Mouse (Mus musculus) forebrain, postnatal 0 days (tissue): ENCODE measurements around the gene Tas2r122. TPM values are rescaled to one million over a fixed set of nuclear protein-coding genes. Genes with fewer than 3 reads are reported as not detected.
"Not testable (repeated sequence)": the region's sequence is repeated elsewhere in the genome, so short reads cannot be mapped to it uniquely, and the experiment has no call there.

Source experiments
- ATAC-seq: fragments of 200-750 bp; cut with Nextera tagmentation; 2 replicates; pipeline ENCODE4 v1.8.0; 2017; ENCODE audit warnings: mild to moderate bottlenecking, moderate library complexity
- DNase-seq: peaks from one replicate; pipeline ENCODE4 v3.0.0-alpha.2; 2015
- H3K27ac ChIP-seq: fragments of 300-500 bp; sonication (generic); 2 replicates; pipeline ENCODE4 v1.5.1; 2014; ENCODE audit warnings: low read depth, mild to moderate bottlenecking, antibody characterized with exemption, low read length, moderate library complexity, mixed read lengths
- H3K27me3 ChIP-seq: fragments of 300-500 bp; sonication (generic); 2 replicates; pipeline ENCODE4 v1.6.1; 2014; ENCODE audit warnings: mild to moderate bottlenecking, low read length, mixed read lengths; ENCODE audit not compliant: insufficient read depth
- H3K36me3 ChIP-seq: fragments of 300-500 bp; sonication (generic); 2 replicates; pipeline ENCODE4 v1.6.1; 2014; ENCODE audit warnings: mild to moderate bottlenecking, moderate library complexity; ENCODE audit not compliant: insufficient read depth
- H3K4me1 ChIP-seq: fragments of 300-500 bp; sonication (generic); 2 replicates; pipeline ENCODE4 v1.6.1; 2014; ENCODE audit warnings: antibody characterized with exemption; ENCODE audit not compliant: insufficient read depth
- H3K4me2 ChIP-seq: fragments of 300-500 bp; sonication (generic); 2 replicates; pipeline ENCODE4 v1.6.1; 2014; ENCODE audit warnings: low read depth, mild to moderate bottlenecking, moderate library complexity
- H3K4me3 ChIP-seq: fragments of 300-500 bp; sonication (generic); 2 replicates; pipeline ENCODE4 v1.5.1; 2014; ENCODE audit warnings: low read depth, low read length, mixed read lengths
- H3K9ac ChIP-seq: fragments of 300-500 bp; sonication (generic); 2 replicates; pipeline ENCODE4 v1.6.1; 2014; ENCODE audit warnings: mild to moderate bottlenecking
- H3K9me3 ChIP-seq: fragments of 300-500 bp; sonication (generic); 2 replicates; pipeline ENCODE4 v1.6.1; 2016; ENCODE audit warnings: low read length
- CTCF ChIP-seq: sonication (generic); IDR thresholded peaks from 2 replicates; pipeline ENCODE4 v1.5.1; 2016; ENCODE audit warnings: antibody characterized with exemption, control low read depth, low read depth
- WGBS: fragments of 180-500 bp; shearing (Covaris S2); extraction: QIAGEN DNeasy Blood & Tissue Kit; methylation state at CpG from one replicate; pipeline ENCODE4 v1.1.7; 2014; 5-methylcytosine and 5-hydroxymethylcytosine counted together
- polyA plus RNA-seq: library from polyadenylated mRNA; unstranded; fragments of >200 nt; fragmentation: Nextera tagmentation; extraction: Ambion mirVana; gene quantifications from 2 replicates; pipeline ENCODE4 v1.2.1, GENCODE M21; 2015
- total RNA-seq: library from RNA; depleted of rRNA; stranded (reverse); fragments of >200 nt; gene quantifications from 2 replicates; pipeline ENCODE4 v1.2.3, GENCODE M21; 2014; rRNA removed

Gene Tas2r122
- not detected in 2 replicates for total RNA-seq
- polyA plus RNA-seq: not detected in 2 replicates

- H3K4me1 ChIP-seq: no peaks in the 10 kb centered on the region
- ATAC-seq (no peak), DNase-seq (no peak)
- no peak for TF ChIP-seq CTCF
- H3K9me3 ChIP-seq: no peaks in the 10 kb centered on the region
- no peaks in the 10 kb centered on the region for H3K27me3 ChIP-seq
- 84% methylated on average over 3 of the region's 3 CpGs for WGBS
- H3K36me3 ChIP-seq: no peaks in the 10 kb centered on the region
- H3K4me2 ChIP-seq: no peak within 1 kb of the TSS
- no peak within 1 kb of the TSS for H3K9ac ChIP-seq
- no peak within 1 kb of the TSS for H3K27ac ChIP-seq
- no peak within 1 kb of the TSS for H3K4me3 ChIP-seq
These were observed at the start of gene Tas2r122 for GRCm38 (mm10) chr6:132711828-132712227. Gene Tas2r122 (minus strand): TSS chr6:132711928.

DNA sequence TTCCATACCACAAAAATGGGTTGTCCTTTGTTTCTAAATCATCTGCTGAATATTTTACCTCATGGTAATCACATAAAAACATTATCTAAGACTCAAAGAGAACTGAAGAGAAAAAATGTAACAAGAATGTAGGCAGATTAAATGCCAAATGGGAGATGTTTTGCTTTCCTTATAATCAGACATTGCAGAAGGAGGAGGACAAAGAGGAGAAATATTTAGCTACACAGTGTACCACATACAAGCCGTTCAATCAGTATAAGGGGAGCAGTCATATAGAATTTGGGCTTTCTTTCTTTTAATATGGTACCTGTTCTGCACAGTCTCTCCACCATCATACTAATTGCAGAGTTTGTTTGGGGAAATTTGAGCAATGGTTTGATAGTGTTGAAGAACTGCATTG is 42.7 kb upstream of the Tas2r122 start, which contains the start of gene Tas2r124:
Gene Tas2r124, plus strand, starts transcription at position 301 of the 400 bp plus-strand sequence.
- Histone ChIP-seq H3K4me3 (no peak within 1 kb of the TSS), H3K4me2 (no peak within 1 kb of the TSS), H3K9ac (no peak within 1 kb of the TSS), H3K27ac (no peak within 1 kb of the TSS), H3K27me3 (no peaks in the 10 kb centered on the region), H3K36me3 (no peaks in the 10 kb centered on the region), H3K9me3 (no peaks in the 10 kb centered on the region), H3K4me1 (no peaks in the 10 kb centered on the region)
- WGBS: 82% methylated on average over 1 of the region's 1 CpGs
- ATAC-seq: no peak
- TF ChIP-seq CTCF: no peak
- DNase-seq: no peak

DNA sequence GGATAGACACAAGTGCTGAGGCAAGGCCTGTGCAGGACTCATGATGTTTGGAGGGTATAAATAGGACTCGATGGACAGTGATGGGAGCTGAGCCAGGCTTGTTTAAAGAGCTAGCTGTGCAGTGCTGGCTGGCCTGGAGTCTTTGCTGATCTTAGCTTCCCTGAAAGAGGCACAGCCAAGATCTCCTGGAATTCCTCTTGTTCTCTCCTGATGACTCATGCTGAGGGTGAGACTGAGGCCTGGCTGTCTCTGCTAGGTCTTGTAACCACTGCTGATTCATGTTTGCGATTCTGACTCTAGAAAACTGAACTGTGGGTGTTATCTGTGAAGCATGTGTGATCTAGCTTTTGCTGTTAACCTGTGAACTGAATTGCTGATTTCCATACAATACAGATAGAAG is 38.5 kb upstream of the Tas2r122 start:
- TF ChIP-seq CTCF: no peak
- 83% methylated on average over 2 of the region's 2 CpGs for WGBS
- ATAC-seq (no peak), DNase-seq (no peak)
- Histone ChIP-seq H3K4me3 (no peak overlapping the region), H3K36me3 (no peaks in the 10 kb centered on the region), H3K4me1 (no peaks in the 10 kb centered on the region), H3K9me3 (no peaks in the 10 kb centered on the region), H3K27me3 (no peaks in the 10 kb centered on the region), H3K4me2 (no peak overlapping the region), H3K27ac (no peak overlapping the region), H3K9ac (no peak overlapping the region)

DNA sequence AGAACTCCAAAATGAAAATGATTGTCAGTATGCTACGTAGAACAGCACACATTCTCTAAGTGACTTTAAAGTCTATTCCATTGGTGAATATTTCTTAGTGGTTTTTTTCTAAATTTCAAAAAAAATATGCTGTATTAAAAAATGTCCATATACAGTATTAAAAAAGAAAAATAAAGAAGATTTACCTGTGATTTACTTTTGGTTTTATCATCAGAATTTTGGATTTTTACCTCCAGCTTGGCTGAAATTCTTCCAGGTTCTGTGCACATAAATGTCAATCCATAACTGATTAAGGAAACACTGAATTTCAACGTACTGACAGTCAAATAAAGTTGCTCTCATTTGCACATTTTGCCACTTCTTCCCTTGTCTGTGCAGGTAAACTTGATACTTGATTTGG is 26.2 kb upstream of the Tas2r122 start, which contains the start of gene Tas2r115:
Gene Tas2r115, minus strand, starts transcription at position 101 of the 400 bp plus-strand sequence.
- 68% methylated on average over 2 of the region's 2 CpGs for WGBS
- H3K4me2 ChIP-seq: no peak within 1 kb of the TSS
- H3K9me3 ChIP-seq: no peaks in the 10 kb centered on the region
- H3K9ac ChIP-seq: no peak within 1 kb of the TSS
- DNase-seq: no peak
- H3K4me1 ChIP-seq: no peaks in the 10 kb centered on the region
- no peak for TF ChIP-seq CTCF
- no peak within 1 kb of the TSS for H3K27ac ChIP-seq
- H3K27me3 ChIP-seq: no peaks in the 10 kb centered on the region
- no peak for ATAC-seq
- no peak within 1 kb of the TSS for H3K4me3 ChIP-seq
- no peaks in the 10 kb centered on the region for H3K36me3 ChIP-seq

GRCm38 (mm10) chr6:132700907-132701306 is 10.8 kb downstream of the Tas2r122 start, which contains the start of gene Tas2r121:
Gene Tas2r121 (minus strand): TSS chr6:132701007.
- TF ChIP-seq CTCF: no peak
- no peak within 1 kb of the TSS for H3K4me3 ChIP-seq
- H3K4me1 ChIP-seq: no peaks in the 10 kb centered on the region
- no peak for DNase-seq
- H3K27me3 ChIP-seq: no peaks in the 10 kb centered on the region
- H3K36me3 ChIP-seq: no peaks in the 10 kb centered on the region
- no peak within 1 kb of the TSS for H3K9ac ChIP-seq
- 86% methylated on average over 1 of the region's 1 CpGs for WGBS
- no peak within 1 kb of the TSS for H3K27ac ChIP-seq
- ATAC-seq: no peak
- no peak within 1 kb of the TSS for H3K4me2 ChIP-seq
- peaks cover 4% of the 10 kb centered on the region; the same call in 1 of the 2 replicates for H3K9me3 ChIP-seq

DNA sequence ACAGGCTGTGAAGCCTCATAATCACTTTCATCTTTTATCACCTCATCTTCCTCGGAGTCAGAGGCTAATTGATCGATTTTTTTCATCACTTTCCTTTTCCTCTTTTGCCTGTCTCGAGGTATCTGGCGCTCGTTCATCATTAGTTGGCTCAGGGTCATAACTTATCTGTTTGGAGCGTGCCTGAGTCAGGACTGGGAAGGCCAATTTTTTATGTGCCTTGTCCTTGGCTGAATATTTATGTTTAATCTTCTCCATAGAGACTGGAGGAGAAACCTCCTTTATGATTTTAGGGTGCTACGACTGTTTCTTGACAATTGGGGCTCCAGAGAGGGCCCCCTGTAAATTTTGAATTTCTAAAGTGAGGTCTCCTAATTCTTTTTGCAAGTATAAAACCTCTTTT is 20.1 kb downstream of the Tas2r122 start:
- 82% methylated on average over 7 of the region's 7 CpGs for WGBS
- DNase-seq, H3K4me1 ChIP-seq, H3K9me3 ChIP-seq, H3K36me3 ChIP-seq, H3K27ac ChIP-seq, ATAC-seq, H3K4me3 ChIP-seq, H3K27me3 ChIP-seq, H3K9ac ChIP-seq, H3K4me2 ChIP-seq: not testable (repeated sequence)

Other genes starting within 250 kb of the Tas2r122 start
- not detected in 2 replicates for gene Prh1, start 142.1 kb downstream of the Tas2r122 start, total RNA-seq
- gene Prh1, start 142.1 kb downstream of the Tas2r122 start, polyA plus RNA-seq: not detected in 2 replicates
- gene Prp2, start 116.0 kb downstream of the Tas2r122 start, total RNA-seq: not detected in 2 replicates
- not detected in 2 replicates for gene Prp2, start 116.0 kb downstream of the Tas2r122 start, polyA plus RNA-seq
- not detected in 2 replicates for gene A630073D07Rik, start 60.4 kb downstream of the Tas2r122 start, total RNA-seq
- gene A630073D07Rik, start 60.4 kb downstream of the Tas2r122 start, polyA plus RNA-seq: not detected in 2 replicates
- not detected in 2 replicates for gene Tas2r120, start 55.0 kb downstream of the Tas2r122 start, total RNA-seq
- not detected in 2 replicates for gene Tas2r120, start 55.0 kb downstream of the Tas2r122 start, polyA plus RNA-seq
- not detected in 2 replicates for gene Tas2r121, start 10.9 kb downstream of the Tas2r122 start, total RNA-seq
- gene Tas2r121, start 10.9 kb downstream of the Tas2r122 start, polyA plus RNA-seq: not detected in 2 replicates
- not detected in 2 replicates for gene Tas2r115, start 26.1 kb upstream of the Tas2r122 start, total RNA-seq
- gene Tas2r115, start 26.1 kb upstream of the Tas2r122 start, polyA plus RNA-seq: not detected in 2 replicates
- not detected in 2 replicates for gene Tas2r124, start 42.8 kb upstream of the Tas2r122 start, total RNA-seq
- not detected in 2 replicates for gene Tas2r124, start 42.8 kb upstream of the Tas2r122 start, polyA plus RNA-seq
- gene Tas2r102, start 50.2 kb upstream of the Tas2r122 start, total RNA-seq: not detected in 2 replicates
- gene Tas2r102, start 50.2 kb upstream of the Tas2r122 start, polyA plus RNA-seq: not detected in 2 replicates
- gene Tas2r136, start 66.2 kb upstream of the Tas2r122 start, total RNA-seq: not detected in 2 replicates
- gene Tas2r136, start 66.2 kb upstream of the Tas2r122 start, polyA plus RNA-seq: not detected in 2 replicates
- not detected in 2 replicates for gene Tas2r117, start 90.9 kb upstream of the Tas2r122 start, total RNA-seq
- not detected in 2 replicates for gene Tas2r117, start 90.9 kb upstream of the Tas2r122 start, polyA plus RNA-seq
- gene Tas2r123, start 135.2 kb upstream of the Tas2r122 start, total RNA-seq: not detected in 2 replicates
- not detected in 2 replicates for gene Tas2r123, start 135.2 kb upstream of the Tas2r122 start, polyA plus RNA-seq
- not detected in 2 replicates for gene Tas2r116, start 143.5 kb upstream of the Tas2r122 start, total RNA-seq
- gene Tas2r116, start 143.5 kb upstream of the Tas2r122 start, polyA plus RNA-seq: not detected in 2 replicates
- not detected in 2 replicates for gene Tas2r110, start 156.1 kb upstream of the Tas2r122 start, total RNA-seq
- not detected in 2 replicates for gene Tas2r110, start 156.1 kb upstream of the Tas2r122 start, polyA plus RNA-seq
- gene Tas2r113, start 181.1 kb upstream of the Tas2r122 start, total RNA-seq: not detected in 2 replicates
- gene Tas2r113, start 181.1 kb upstream of the Tas2r122 start, polyA plus RNA-seq: not detected in 2 replicates
- gene Tas2r125, start 197.7 kb upstream of the Tas2r122 start, total RNA-seq: not detected in 2 replicates
- not detected in 2 replicates for gene Tas2r125, start 197.7 kb upstream of the Tas2r122 start, polyA plus RNA-seq
- not detected in 2 replicates for gene Tas2r129, start 239.2 kb upstream of the Tas2r122 start, total RNA-seq
- not detected in 2 replicates for gene Tas2r129, start 239.2 kb upstream of the Tas2r122 start, polyA plus RNA-seq
- gene Tas2r131, start 246.0 kb upstream of the Tas2r122 start, total RNA-seq: not detected in 2 replicates
- gene Tas2r131, start 246.0 kb upstream of the Tas2r122 start, polyA plus RNA-seq: not detected in 2 replicates